Mouse (Mus musculus) CH12.LX (cell line): ENCODE results near the gene Cemip2. TPM values are rescaled to one million over a fixed set of nuclear protein-coding genes. Genes with fewer than 3 reads are reported as not detected.

Experiments used
- DNase-seq: peaks from one replicate; pipeline ENCODE4 v3.0.0-alpha.2; 2013; ENCODE audit errors: extremely low read depth
- H3K27ac ChIP-seq: 2 replicates; pipeline ENCODE4 v1.5.1; 2012; ENCODE audit warnings: low read depth, mild to moderate bottlenecking, control low read depth, moderate library complexity; ENCODE audit not compliant: insufficient read depth
- H3K27me3 ChIP-seq: replicated peaks from 2 replicates; pipeline ENCODE3; 2012; ENCODE audit warnings: inconsistent platforms
- H3K36me3 ChIP-seq, 2 experiments: replicated peaks in 1 of 2; 2 replicates each; pipeline versions ENCODE3 to v1.6.1; 2012; ENCODE audit warnings: inconsistent platforms in 1 of 2, low read length in 1 of 2, mild to moderate bottlenecking in 1 of 2, mixed read lengths in 1 of 2, moderate library complexity in 1 of 2; ENCODE audit not compliant: control insufficient read depth in 1 of 2, insufficient read depth in 1 of 2
- H3K4me1 ChIP-seq, 2 experiments: 2 replicates each; pipeline ENCODE4 v1.6.1; 2012; ENCODE audit warnings: inconsistent platforms in 1 of 2, moderate library complexity in 1 of 2; ENCODE audit not compliant: insufficient read depth in 2 of 2, control insufficient read depth in 1 of 2
- H3K4me2 ChIP-seq: 2 replicates; pipeline ENCODE4 v1.6.1; 2012; ENCODE audit warnings: low read depth, mild to moderate bottlenecking, control low read depth; ENCODE audit not compliant: poor library complexity, insufficient read depth, severe bottlenecking
- H3K4me3 ChIP-seq, 3 experiments: fragments of 150-350 bp in 1 of 3; sonication (generic) in 1 of 3; replicated peaks in 1 of 3; 2 replicates each; pipeline versions ENCODE3 to v1.5.1; 2011 to 2012; ENCODE audit warnings: low read depth in 2 of 3, low read length in 2 of 3, mild to moderate bottlenecking in 2 of 3, moderate library complexity in 2 of 3, control low read depth in 1 of 3, improper control_type of control experiment in 1 of 3, inconsistent platforms in 1 of 3, mixed read lengths in 1 of 3; ENCODE audit not compliant: poor library complexity in 1 of 3
- H3K79me2 ChIP-seq: replicated peaks from 2 replicates; pipeline ENCODE4 v1.6.1; 2012; ENCODE audit warnings: mild to moderate bottlenecking, moderate library complexity; ENCODE audit not compliant: control insufficient read depth, poor library complexity, insufficient read depth, severe bottlenecking; ENCODE audit errors: extremely low read depth
- H3K9ac ChIP-seq: 2 replicates; pipeline ENCODE4 v1.6.1; 2012; ENCODE audit warnings: low read depth, mild to moderate bottlenecking, control low read depth, moderate library complexity; ENCODE audit not compliant: insufficient read depth
- H3K9me3 ChIP-seq: replicated peaks from 2 replicates; pipeline ENCODE3; 2012; ENCODE audit warnings: low read length, inconsistent platforms, mixed read lengths
- BHLHE40 ChIP-seq: IDR thresholded peaks from 2 replicates; pipeline ENCODE4 v1.6.1; 2011; ENCODE audit warnings: mild to moderate bottlenecking, low read depth, low read length, improper control_type of control experiment
- CHD1 ChIP-seq: IDR thresholded peaks from 2 replicates; pipeline ENCODE4 v1.6.1; 2012; ENCODE audit warnings: low read depth, low read length, improper control_type of control experiment, inconsistent platforms
- CHD2 ChIP-seq: IDR thresholded peaks from 2 replicates; pipeline ENCODE4 v1.6.1; 2011; ENCODE audit warnings: low read length, improper control_type of control experiment
- ELF1 ChIP-seq: IDR thresholded peaks from 2 replicates; pipeline ENCODE4 v1.6.1; 2014; ENCODE audit warnings: low read depth, mild to moderate bottlenecking, inconsistent platforms, low read length, improper control_type of control experiment
- EP300 ChIP-seq: IDR thresholded peaks from 2 replicates; pipeline ENCODE4 v1.6.1; 2011; ENCODE audit warnings: low read length, improper control_type of control experiment
- GABPA ChIP-seq: IDR thresholded peaks from 2 replicates; pipeline ENCODE4 v1.6.1; 2012; ENCODE audit warnings: low read depth, low read length, improper control_type of control experiment, inconsistent platforms; ENCODE audit not compliant: insufficient replicate concordance
- HCFC1 ChIP-seq: IDR thresholded peaks from 2 replicates; pipeline ENCODE4 v1.6.1; 2012; ENCODE audit warnings: low read depth, mild to moderate bottlenecking, inconsistent platforms, low read length, improper control_type of control experiment
- IRF4 ChIP-seq: IDR thresholded peaks from 2 replicates; pipeline ENCODE4 v1.6.1; 2014; ENCODE audit warnings: low read depth, mild to moderate bottlenecking, inconsistent platforms, low read length, improper control_type of control experiment
- JUN ChIP-seq: IDR thresholded peaks from 2 replicates; pipeline ENCODE4 v1.6.1; 2011; ENCODE audit warnings: low read depth, mild to moderate bottlenecking, low read length, improper control_type of control experiment, moderate library complexity; ENCODE audit not compliant: insufficient read depth
- KAT2A ChIP-seq: IDR thresholded peaks from 2 replicates; pipeline ENCODE4 v1.6.1; 2012; ENCODE audit warnings: low read length, improper control_type of control experiment, inconsistent platforms; ENCODE audit not compliant: insufficient replicate concordance
- MAFK ChIP-seq: IDR thresholded peaks from 2 replicates; pipeline ENCODE4 v1.6.1; 2011; ENCODE audit warnings: low read length, improper control_type of control experiment; ENCODE audit not compliant: insufficient replicate concordance
- MAZ ChIP-seq: IDR thresholded peaks from 2 replicates; pipeline ENCODE4 v1.6.1; 2012; ENCODE audit warnings: low read depth, mild to moderate bottlenecking, inconsistent platforms, low read length, improper control_type of control experiment, moderate library complexity
- MXI1 ChIP-seq: IDR thresholded peaks from 2 replicates; pipeline ENCODE4 v1.6.1; 2011; ENCODE audit warnings: mild to moderate bottlenecking, low read depth, low read length, improper control_type of control experiment
- MYC ChIP-seq: IDR thresholded peaks from 2 replicates; pipeline ENCODE4 v1.6.1; 2011; ENCODE audit warnings: low read depth, mild to moderate bottlenecking, improper control_type of control experiment, low read length
- NELFE ChIP-seq: IDR thresholded peaks from 2 replicates; pipeline ENCODE4 v1.6.1; 2011; ENCODE audit warnings: low read depth, low read length, improper control_type of control experiment
- NRF1 ChIP-seq: IDR thresholded peaks from 2 replicates; pipeline ENCODE4 v1.6.1; 2014; ENCODE audit warnings: low read depth, mild to moderate bottlenecking, inconsistent platforms, low read length, improper control_type of control experiment, moderate library complexity
- PAX5 ChIP-seq: IDR thresholded peaks from 2 replicates; pipeline ENCODE4 v1.6.1; 2012; ENCODE audit warnings: low read length, inconsistent platforms, mixed read lengths
- POLR2AphosphoS2 ChIP-seq: IDR thresholded peaks from 2 replicates; pipeline ENCODE4 v1.6.1; 2011; ENCODE audit warnings: low read depth, low read length, improper control_type of control experiment
- RAD21 ChIP-seq: IDR thresholded peaks from 2 replicates; pipeline ENCODE4 v1.6.1; 2011; ENCODE audit warnings: low read depth, mild to moderate bottlenecking, low read length, improper control_type of control experiment, moderate library complexity
- RCOR1 ChIP-seq: conservative IDR thresholded peaks from 2 replicates; pipeline ENCODE4 v1.6.1; 2012; ENCODE audit warnings: low read depth, mild to moderate bottlenecking, inconsistent platforms, low read length, improper control_type of control experiment
- SMC3 ChIP-seq: IDR thresholded peaks from 2 replicates; pipeline ENCODE4 v1.6.1; 2011; ENCODE audit warnings: low read depth, low read length, improper control_type of control experiment
- USF2 ChIP-seq: conservative IDR thresholded peaks from 2 replicates; pipeline ENCODE4 v1.6.1; 2011; ENCODE audit warnings: low read depth, low read length, improper control_type of control experiment
- dilution Hi-C: fragments of 300-500 bp; cut with MboI; formaldehyde crosslinking; loops from 2 replicates; pipeline ENCODE4 v1.14.3; 2020; ENCODE audit warnings: low sequenced_read_pairs; ENCODE audit not compliant: extremely low pct_unique_long_range_greater_than_20kb, extremely low pct_ligation_motif_present
- in situ Hi-C: fragments of 300-500 bp; cut with MboI; formaldehyde crosslinking; loops from 3 replicates; pipeline ENCODE4 v1.14.3; 2019; ENCODE audit warnings: low sequenced_read_pairs, low pct_ligation_motif_present, low pct_unique_long_range_greater_than_20kb, mixed read lengths
- polyA plus RNA-seq: library from polyadenylated mRNA; unstranded; fragments of >175 nt; gene quantifications from 2 replicates; pipeline ENCODE4 v1.2.1, GENCODE M21; 2012; ENCODE audit warnings: low read depth; ENCODE audit not compliant: insufficient read length
- total RNA-seq, 2 experiments: library from RNA; depleted of rRNA; stranded (reverse); fragments of 300-350 nt in 1 of 2; fragments of >200 nt in 1 of 2; gene quantifications; 2 replicates each; pipeline ENCODE4 v1.2.3; 2012 to 2014

Gene Cemip2
- total and polyA plus RNA-seq, 3 experiments = 7.4 to 8.5 (median 7.9) TPM

DNA sequence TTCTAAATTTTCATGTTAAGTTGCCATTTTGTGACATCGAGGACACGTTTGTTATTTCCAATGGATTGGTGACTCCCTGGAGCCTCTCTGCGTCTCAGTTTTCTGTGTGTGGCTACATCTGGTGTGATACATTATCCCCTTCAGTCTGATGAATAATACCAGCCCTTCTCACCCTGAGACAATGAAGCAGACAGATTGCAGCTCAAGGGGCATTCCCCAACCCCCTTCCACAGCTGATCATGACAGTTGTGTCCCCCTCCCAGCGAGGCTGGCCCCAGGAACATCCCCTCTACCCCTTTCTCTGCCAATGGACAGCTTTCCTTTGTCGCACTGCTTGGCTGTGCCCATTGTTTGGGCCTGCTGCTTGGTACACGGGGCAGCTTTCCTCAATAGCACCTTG, 11.5 kb downstream of the Cemip2 start:
- DNase-seq = no peak
- Histone ChIP-seq H3K27me3 (no peaks in the 10 kb centered on the region), H3K79me2 (no peaks in the 10 kb centered on the region)
- no peak for TF ChIP-seq IRF4
- no peak for TF ChIP-seq MAZ
- no peak for TF ChIP-seq RAD21
- TF ChIP-seq KAT2A = no peak
- TF ChIP-seq MXI1 = no peak
- no peak for TF ChIP-seq PAX5
- no peak for TF ChIP-seq NELFE
- TF ChIP-seq HCFC1 = no peak
- TF ChIP-seq GABPA = no peak
- no peak for TF ChIP-seq MAFK
- TF ChIP-seq CHD2 = no peak
- TF ChIP-seq EP300 = no peak
- TF ChIP-seq NRF1 = no peak
- TF ChIP-seq, all 38 proteins: peak for 0
- in situ Hi-C loops (no loop called here), dilution Hi-C loops (no loop called here)
- H3K9ac ChIP-seq = no peak overlapping the region
- H3K36me3 ChIP-seq = peaks cover 0 to 23% of the 10 kb centered on the region in 2 experiments
- H3K4me2 ChIP-seq = no peak overlapping the region
- peaks cover 6 to 57% of the 10 kb centered on the region in 2 experiments; a peak in 3 of 4 replicates for H3K4me1 ChIP-seq
- H3K27ac ChIP-seq = no peak overlapping the region
- no peak overlapping the region for H3K4me3 ChIP-seq
- H3K9me3 ChIP-seq = no peaks in the 10 kb centered on the region

- no peaks in the 10 kb centered on the region for H3K79me2 ChIP-seq
- peaks cover 2 to 42% of the 10 kb centered on the region in 2 experiments; a peak in 3 of 4 replicates for H3K4me1 ChIP-seq
- TF ChIP-seq ELF1 (no peak), MYC (no peak), USF2 (no peak), CHD1 (no peak), POLR2AphosphoS2 (no peak), BHLHE40 (no peak), RCOR1 (no peak), IRF4 (no peak), PAX5 (no peak), SMC3 (no peak), JUN (no peak), CHD2 (no peak)
- H3K9me3 ChIP-seq = no peaks in the 10 kb centered on the region
- dilution Hi-C loops (no loop called here), in situ Hi-C loops (no loop called here)
- no peak overlapping the region for H3K9ac ChIP-seq
- no peak for DNase-seq
- H3K27me3 ChIP-seq = no peaks in the 10 kb centered on the region
- H3K36me3 ChIP-seq = peaks cover 0 to 29% of the 10 kb centered on the region in 2 experiments
- H3K4me3 ChIP-seq = no peak overlapping the region
- no peak overlapping the region for H3K27ac ChIP-seq
- H3K4me2 ChIP-seq = no peak overlapping the region
These were observed 13.2 kb downstream of the Cemip2 start for GRCm38 (mm10) chr19:21791386-21791785.
